Mouse (Mus musculus): ENCODE data around the gene Gmip. TPM values are rescaled to one million over a fixed set of nuclear protein-coding genes. Genes with fewer than 3 reads are reported as not detected.

The Gmip gene
- total RNA-seq, 4 experiments from 2014 or later, result 2.7 to 5.3 (median 3.5) TPM

- DNase-seq (ENCODE audit: low spot score in 2 of 2), result no peak
Measured at GRCm38 (mm10) chr8:69861251-69861650, 52.8 kb downstream of the Gmip start.

GRCm38 (mm10) chr8:69863387-69864020, 55.0 kb downstream of the Gmip start:
- DNase-seq (ENCODE audit: low spot score in 2 of 2), result no peak

DNA sequence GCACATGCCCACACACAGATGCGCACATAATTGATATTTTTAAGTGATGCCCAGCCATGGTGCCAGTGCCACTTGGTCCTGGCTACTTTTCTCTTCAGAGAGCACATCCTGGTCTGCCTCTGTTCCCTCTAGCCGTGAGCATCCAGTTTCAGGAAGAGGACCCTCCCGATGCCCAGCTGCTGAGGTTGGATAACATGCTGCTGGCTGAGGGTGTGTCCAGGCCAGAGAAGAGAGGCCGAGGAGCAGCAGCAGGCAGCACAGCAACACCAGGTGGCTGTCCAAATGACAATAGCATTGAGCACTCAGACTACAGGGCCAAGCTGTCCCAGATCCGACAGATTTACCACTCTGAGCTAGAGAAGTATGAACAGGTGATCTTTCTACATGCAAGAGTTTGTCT, 55.7 kb downstream of the Gmip start:
- DNase-seq (ENCODE audit: low spot score in 2 of 2), result no peak

DNA sequence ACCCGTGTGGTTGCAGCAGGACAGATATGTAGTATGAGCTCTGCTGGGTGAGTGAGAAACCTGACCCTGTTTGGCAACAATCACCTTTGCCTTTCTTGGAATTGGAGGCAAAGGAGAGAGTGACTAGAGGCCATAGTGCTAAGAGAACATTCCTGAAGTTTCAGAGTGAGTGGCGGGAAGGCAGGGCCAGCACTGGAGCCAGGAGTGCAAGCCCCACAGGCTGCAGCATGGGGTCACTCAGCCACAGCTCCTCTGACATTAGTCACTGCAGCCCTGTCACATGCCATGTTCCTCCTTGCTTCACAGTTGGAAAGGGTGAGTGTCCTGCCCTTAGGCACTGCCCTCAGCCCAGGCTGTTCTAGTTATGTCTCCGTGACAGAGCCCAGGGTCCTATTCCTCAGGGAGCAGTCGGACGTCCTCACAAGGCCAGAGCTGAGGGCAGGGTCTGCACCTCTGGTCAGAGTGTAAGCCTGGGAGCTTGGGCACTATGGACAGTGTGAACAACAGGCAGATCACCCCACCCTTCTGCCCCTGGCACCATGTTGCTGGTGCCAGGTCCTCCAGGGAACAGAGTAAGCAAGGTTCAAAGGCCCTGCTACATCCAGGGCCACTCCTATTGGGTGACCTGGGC, 59.3 kb downstream of the Gmip start:
- DNase-seq (ENCODE audit: low spot score in 2 of 2), result no peak

DNA sequence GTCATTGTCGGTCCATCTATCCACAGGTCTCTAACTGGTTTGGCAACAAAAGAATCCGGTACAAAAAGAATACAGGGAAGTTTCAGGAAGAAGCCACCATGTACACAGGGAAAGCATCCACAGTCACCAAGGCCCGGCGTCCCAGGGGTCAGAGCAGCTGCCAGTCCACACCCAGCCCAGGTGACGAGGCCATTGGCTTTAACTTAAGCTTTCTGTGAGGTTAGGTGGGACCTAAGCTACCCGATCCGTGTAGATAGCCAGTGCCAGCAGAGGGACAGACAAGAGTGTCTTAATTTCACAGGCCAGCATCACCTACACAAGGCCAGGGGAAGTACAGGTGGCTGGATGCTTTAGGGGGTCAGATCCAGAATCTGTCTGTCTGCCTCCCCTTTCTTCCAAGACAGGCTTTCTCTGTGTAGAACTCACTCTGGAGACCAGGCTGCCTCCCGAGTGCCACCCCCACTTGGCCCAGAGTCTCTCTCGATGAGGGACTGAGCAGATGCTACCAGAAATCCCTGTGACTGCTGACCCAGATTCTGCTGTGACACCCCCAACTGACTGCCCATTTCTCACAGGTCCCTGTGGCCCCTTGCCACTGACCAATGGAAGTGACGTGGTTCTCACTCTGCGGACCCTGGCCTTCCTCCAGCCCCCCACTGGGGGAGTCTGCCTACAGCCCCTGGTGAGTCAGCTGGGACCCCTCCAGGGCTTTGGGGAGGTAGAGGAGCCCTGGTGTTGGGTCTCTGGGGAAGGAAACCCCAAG, 61.7 kb downstream of the Gmip start:
- DNase-seq (ENCODE audit: low spot score in 2 of 2), result no peak

GRCm38 (mm10) chr8:69870907-69871306, 62.4 kb downstream of the Gmip start:
- DNase-seq (ENCODE audit: low spot score in 2 of 2), result no peak

Other genes starting within 250 kb of the Gmip start
- gene Zfp868, start 183.1 kb upstream of the Gmip start, total RNA-seq (2022), result 1 to 10 TPM; 4.3 to 7.1 (median 6.0) TPM
- under 1 TPM; 0.36 to 0.74 (median 0.50) TPM for gene Zfp964, start 154.2 kb upstream of the Gmip start, total RNA-seq (2022)
- gene Zfp869, start 98.0 kb upstream of the Gmip start, total RNA-seq (2022), result 10 to 100 TPM; 15.2 to 18.6 (median 16.6) TPM
- gene Zfp963, start 58.7 kb upstream of the Gmip start, total RNA-seq (2022), result 1 to 10 TPM; 2.6 to 3.9 (median 3.2) TPM
- 1 to 10 TPM; 1.3 to 3.0 (median 1.7) TPM for gene Gm20422, start 33.8 kb upstream of the Gmip start, total RNA-seq (2022)
- gene Atp13a1, start 17.5 kb upstream of the Gmip start, total RNA-seq (2022), result 1 to 10 TPM; 6.7 to 9.7 (median 8.8) TPM
- gene Zfp866, start 17.5 kb upstream of the Gmip start, total RNA-seq (2022), result 10 to 100 TPM; 11.1 to 16.1 (median 12.4) TPM
- under 1 TPM in 3 of 4 experiments, not detected in 1; 0.07 to 0.13 (median 0.07) TPM for gene Lpar2, start 13.8 kb downstream of the Gmip start, total RNA-seq (2022)
- not detected for gene Pbx4, start 23.8 kb downstream of the Gmip start, total RNA-seq (2022)
- 1 to 10 TPM; 1.2 to 6.0 (median 2.1) TPM for gene Cilp2, start 79.0 kb downstream of the Gmip start, total RNA-seq (2022)
- gene Tssk6, start 93.5 kb downstream of the Gmip start, total RNA-seq (2022), result not detected
- 100 to 1,000 TPM; 248 to 328 (median 285) TPM for gene Ndufa13, start 93.9 kb downstream of the Gmip start, total RNA-seq (2022)
- 10 to 100 TPM in 3 of 4 experiments, 1 to 10 TPM in 1; 8.2 to 10.8 (median 10.5) TPM for gene Yjefn3, start 94.0 kb downstream of the Gmip start, total RNA-seq (2022)
- 10 to 100 TPM; 20.5 to 26.4 (median 25.2) TPM for gene Gatad2a, start 187.7 kb downstream of the Gmip start, total RNA-seq (2022)
- gene Mau2, start 234.1 kb downstream of the Gmip start, total RNA-seq (2022), result 10 to 100 TPM; 23.1 to 26.1 (median 24.6) TPM
- 10 to 100 TPM; 16.7 to 20.4 (median 18.1) TPM for gene Sugp1, start 234.1 kb downstream of the Gmip start, total RNA-seq (2022)

All from gastrocnemius, adult 8-10 months (tissue).